Mouse (Mus musculus): ENCODE results near the gene Diaph2.

GRCm38 (mm10) chrX:129784062-129784461 lies 34.5 kb downstream of the Diaph2 start:
- TF ChIP-seq CTCF (IDR thresholded peaks at IDR 0.05; ENCODE audit: insufficient read depth, low read depth, low read length), result no peak
- no peak for TF ChIP-seq POLR2A (IDR thresholded peaks at IDR 0.05; ENCODE audit: insufficient read depth, low read depth, low read length)
